Mouse (Mus musculus): ENCODE data around the gene Vmn2r106. TPM values are rescaled to one million over a fixed set of nuclear protein-coding genes. Genes with fewer than 3 reads are reported as not detected.

The Vmn2r106 gene
- not detected for total RNA-seq (2021)
- long read RNA-seq, experiment 1, result 0 reads
- long read RNA-seq, experiment 2, result 0 reads

- DNase-seq (ENCODE audit: low spot score in 2 of 2), result no peak
- TF ChIP-seq CTCF (conservative IDR thresholded peaks at IDR 0.05), result no peak
- no peak within 1 kb of the TSS for H3K27ac ChIP-seq
- no peak within 1 kb of the TSS for H3K4me3 ChIP-seq
Observed at GRCm38 (mm10) chr17:20285453-20285852, at the start of gene Vmn2r106. TSS of gene Vmn2r106 (minus strand) at chr17:20285553.

DNA sequence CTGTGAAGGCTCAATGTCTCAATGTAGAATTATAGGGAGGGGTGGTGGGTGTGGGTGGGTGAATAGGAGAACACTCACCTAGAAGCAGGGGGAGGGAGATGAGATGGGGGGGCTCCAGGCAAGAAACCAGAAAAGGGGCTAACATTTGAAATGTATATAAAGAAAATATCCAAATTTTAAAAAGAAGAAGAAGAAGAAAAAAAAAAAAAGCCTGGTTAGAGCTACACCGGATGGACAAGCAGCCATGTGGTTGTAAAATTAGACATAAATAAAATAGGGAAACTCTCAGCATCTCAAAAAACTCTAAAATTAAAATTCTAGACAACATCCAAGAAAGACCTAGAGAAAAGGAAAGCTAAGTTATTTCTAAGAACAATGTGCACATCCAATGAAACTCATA, 20.4 kb upstream of the Vmn2r106 start:
- H3K4me3 ChIP-seq, result no peak overlapping the region
- no peak for TF ChIP-seq CTCF (conservative IDR thresholded peaks at IDR 0.05)
- DNase-seq (ENCODE audit: low spot score in 2 of 2), result no peak
- H3K27ac ChIP-seq, result no peak overlapping the region

GRCm38 (mm10) chr17:20286906-20287305, 1.6 kb upstream of the Vmn2r106 start:
- no peak overlapping the region for H3K4me3 ChIP-seq
- TF ChIP-seq CTCF (conservative IDR thresholded peaks at IDR 0.05), result no peak
- DNase-seq (ENCODE audit: low spot score in 2 of 2), result no peak
- H3K27ac ChIP-seq, result no peak overlapping the region

- DNase-seq (ENCODE audit: low spot score in 2 of 2), result no peak
Observed at GRCm38 (mm10) chr17:20255522-20255921, 29.8 kb downstream of the Vmn2r106 start.

GRCm38 (mm10) chr17:20234952-20235351, 50.4 kb downstream of the Vmn2r106 start, which contains the start of gene Vmn2r105:
TSS of gene Vmn2r105 (minus strand) at chr17:20235052.
- TF ChIP-seq CTCF (conservative IDR thresholded peaks at IDR 0.05), result no peak
- DNase-seq (ENCODE audit: low spot score in 2 of 2), result no peak

More at GRCm38 (mm10) chr17:20255522-20255921, 29.8 kb downstream of the Vmn2r106 start:
- TF ChIP-seq CTCF (conservative IDR thresholded peaks at IDR 0.05), result no peak
- Histone ChIP-seq H3K4me3 (no peak overlapping the region), H3K27ac (no peak overlapping the region)

More at GRCm38 (mm10) chr17:20234952-20235351, 50.4 kb downstream of the Vmn2r106 start, which contains the start of gene Vmn2r105:
- H3K4me3 ChIP-seq, result no peak within 1 kb of the TSS
- H3K27ac ChIP-seq, result no peak within 1 kb of the TSS

Other genes starting within 250 kb of the Vmn2r106 start
- gene Vmn2r104, start 237.2 kb downstream of the Vmn2r106 start, total RNA-seq (2021), result not detected
- gene Fpr-rs7, start 171.3 kb downstream of the Vmn2r106 start, total RNA-seq (2021), result not detected
- not detected for gene Fpr-rs6, start 102.5 kb downstream of the Vmn2r106 start, total RNA-seq (2021)
- not detected for gene Vmn2r105, start 50.5 kb downstream of the Vmn2r106 start, total RNA-seq (2021)
- gene Vmn2r107, start 59.7 kb upstream of the Vmn2r106 start, total RNA-seq (2021), result not detected
- not detected for gene Vmn1r224, start 128.6 kb upstream of the Vmn2r106 start, total RNA-seq (2021)
- gene Vmn2r108, start 195.8 kb upstream of the Vmn2r106 start, total RNA-seq (2021), result under 1 TPM in 1 of 2 experiments, not detected in 1; 0.05 TPM
- gene Vmn1r225, start 212.6 kb upstream of the Vmn2r106 start, total RNA-seq (2021), result not detected

Measured in layer of hippocampus, adult 2 months (tissue).